Mouse (Mus musculus): ENCODE measurements at regions not wholly inside any gene's neighbourhood (a gene's known extent, or its start where the extent isn't known, plus 50 kb on each side); places are given as distances from the start of the nearest gene placed in this dataset.
"Not testable (repeated sequence)": the region's sequence is repeated elsewhere in the genome, so short reads cannot be mapped to it uniquely, and the experiment has no call there.

GRCm38 (mm10) chr10:19297669-19298068, 58.7 kb upstream of the Olig3 start:
- Histone ChIP-seq H3K27ac (ENCODE audit: low read length) (no peak overlapping the region), H3K27me3 (ENCODE audit: control insufficient read depth, insufficient read depth, low read length) (no peaks in the 10 kb centered on the region), H3K4me2 (ENCODE audit: low read depth, low read length) (no peak overlapping the region), H3K4me1 (ENCODE audit: control insufficient read depth, insufficient read depth, low read length) (no peaks in the 10 kb centered on the region), H3K4me3 (replicated peaks; ENCODE audit: low read length) (no peak overlapping the region), H3K9me3 (replicated peaks; ENCODE audit: control insufficient read depth, low read length) (no peaks in the 10 kb centered on the region), H3K9ac (ENCODE audit: low read length) (no peak overlapping the region), H3K36me3 (ENCODE audit: control insufficient read depth, insufficient read depth, low read length) (no peaks in the 10 kb centered on the region)
- no peak for ATAC-seq (ENCODE audit: insufficient read depth, low FRiP score)
- 52% methylated on average over 3 of the region's 3 CpGs for WGBS

- Histone ChIP-seq H3K4me1 (ENCODE audit: control insufficient read depth, insufficient read depth, low read length) (no peaks in the 10 kb centered on the region), H3K9me3 (replicated peaks; ENCODE audit: control insufficient read depth, low read length) (no peaks in the 10 kb centered on the region), H3K27me3 (ENCODE audit: control insufficient read depth, insufficient read depth, low read length) (no peaks in the 10 kb centered on the region), H3K36me3 (ENCODE audit: control insufficient read depth, insufficient read depth, low read length) (no peaks in the 10 kb centered on the region), H3K9ac (ENCODE audit: low read length) (no peak overlapping the region), H3K27ac (ENCODE audit: low read length) (no peak overlapping the region), H3K4me2 (ENCODE audit: low read depth, low read length) (no peak overlapping the region), H3K4me3 (replicated peaks; ENCODE audit: low read length) (no peak overlapping the region)
- 77% methylated on average over 7 of the region's 7 CpGs for WGBS
- no peak for ATAC-seq (ENCODE audit: insufficient read depth, low FRiP score)
Observed at GRCm38 (mm10) chr10:19295388-19296013, 60.8 kb upstream of the Olig3 start.

- H3K27ac ChIP-seq (ENCODE audit: low read length) = no peak overlapping the region
- H3K9ac ChIP-seq (ENCODE audit: low read length) = no peak overlapping the region
- no peaks in the 10 kb centered on the region for H3K4me1 ChIP-seq (ENCODE audit: control insufficient read depth, insufficient read depth, low read length)
- H3K27me3 ChIP-seq (ENCODE audit: control insufficient read depth, insufficient read depth, low read length) = no peaks in the 10 kb centered on the region
- H3K9me3 ChIP-seq (replicated peaks; ENCODE audit: control insufficient read depth, low read length) = no peaks in the 10 kb centered on the region
- no peak for ATAC-seq (ENCODE audit: insufficient read depth, low FRiP score)
- H3K4me2 ChIP-seq (ENCODE audit: low read depth, low read length) = no peak overlapping the region
- 81% methylated on average over 5 of the region's 5 CpGs for WGBS
- no peaks in the 10 kb centered on the region for H3K36me3 ChIP-seq (ENCODE audit: control insufficient read depth, insufficient read depth, low read length)
- no peak overlapping the region for H3K4me3 ChIP-seq (replicated peaks; ENCODE audit: low read length)
Observed at GRCm38 (mm10) chr10:19291474-19291873, 64.9 kb upstream of the Olig3 start.

GRCm38 (mm10) chr10:19291039-19291438, 65.3 kb upstream of the Olig3 start:
- not testable (repeated sequence) for H3K27ac ChIP-seq (ENCODE audit: low read length); H3K27me3 ChIP-seq (ENCODE audit: control insufficient read depth, insufficient read depth, low read length); H3K4me2 ChIP-seq (ENCODE audit: low read depth, low read length); H3K4me1 ChIP-seq (ENCODE audit: control insufficient read depth, insufficient read depth, low read length); H3K4me3 ChIP-seq (replicated peaks; ENCODE audit: low read length); H3K36me3 ChIP-seq (ENCODE audit: control insufficient read depth, insufficient read depth, low read length); H3K9ac ChIP-seq (ENCODE audit: low read length); ATAC-seq (ENCODE audit: insufficient read depth, low FRiP score); H3K9me3 ChIP-seq (replicated peaks; ENCODE audit: control insufficient read depth, low read length)
- WGBS = 76% methylated on average over 3 of the region's 3 CpGs

GRCm38 (mm10) chr10:19282166-19282565, 74.2 kb upstream of the Olig3 start:
- H3K4me1 ChIP-seq (ENCODE audit: control insufficient read depth, insufficient read depth, low read length) = no peaks in the 10 kb centered on the region
- H3K4me3 ChIP-seq (replicated peaks; ENCODE audit: low read length) = no peak overlapping the region
- H3K27me3 ChIP-seq (ENCODE audit: control insufficient read depth, insufficient read depth, low read length) = no peaks in the 10 kb centered on the region
- H3K4me2 ChIP-seq (ENCODE audit: low read depth, low read length) = no peak overlapping the region
- H3K36me3 ChIP-seq (ENCODE audit: control insufficient read depth, insufficient read depth, low read length) = no peaks in the 10 kb centered on the region
- no peaks in the 10 kb centered on the region for H3K9me3 ChIP-seq (replicated peaks; ENCODE audit: control insufficient read depth, low read length)
- H3K27ac ChIP-seq (ENCODE audit: low read length) = no peak overlapping the region
- no peak for ATAC-seq (ENCODE audit: insufficient read depth, low FRiP score)
- WGBS = 96% methylated on average over 3 of the region's 3 CpGs
- no peak overlapping the region for H3K9ac ChIP-seq (ENCODE audit: low read length)

GRCm38 (mm10) chr10:19281021-19281420, 75.3 kb upstream of the Olig3 start:
- no peak for ATAC-seq (ENCODE audit: insufficient read depth, low FRiP score)

GRCm38 (mm10) chr10:19278189-19278842, 78.0 kb upstream of the Olig3 start:
- no peak overlapping the region for H3K9ac ChIP-seq (ENCODE audit: low read length)
- ATAC-seq (ENCODE audit: insufficient read depth, low FRiP score) = no peak
- no peaks in the 10 kb centered on the region for H3K4me1 ChIP-seq (ENCODE audit: control insufficient read depth, insufficient read depth, low read length)
- H3K4me2 ChIP-seq (ENCODE audit: low read depth, low read length) = no peak overlapping the region
- H3K9me3 ChIP-seq (replicated peaks; ENCODE audit: control insufficient read depth, low read length) = no peaks in the 10 kb centered on the region
- no peak overlapping the region for H3K27ac ChIP-seq (ENCODE audit: low read length)
- H3K27me3 ChIP-seq (ENCODE audit: control insufficient read depth, insufficient read depth, low read length) = no peaks in the 10 kb centered on the region
- no peak overlapping the region for H3K4me3 ChIP-seq (replicated peaks; ENCODE audit: low read length)
- no peaks in the 10 kb centered on the region for H3K36me3 ChIP-seq (ENCODE audit: control insufficient read depth, insufficient read depth, low read length)
- 52% methylated on average over 5 of the region's 5 CpGs for WGBS

More at GRCm38 (mm10) chr10:19281021-19281420, 75.3 kb upstream of the Olig3 start:
- WGBS = 94% methylated on average over 4 of the region's 4 CpGs
- Histone ChIP-seq H3K4me2 (ENCODE audit: low read depth, low read length) (no peak overlapping the region), H3K27me3 (ENCODE audit: control insufficient read depth, insufficient read depth, low read length) (no peaks in the 10 kb centered on the region), H3K9ac (ENCODE audit: low read length) (no peak overlapping the region), H3K27ac (ENCODE audit: low read length) (no peak overlapping the region), H3K9me3 (replicated peaks; ENCODE audit: control insufficient read depth, low read length) (no peaks in the 10 kb centered on the region), H3K36me3 (ENCODE audit: control insufficient read depth, insufficient read depth, low read length) (no peaks in the 10 kb centered on the region), H3K4me3 (replicated peaks; ENCODE audit: low read length) (no peak overlapping the region), H3K4me1 (ENCODE audit: control insufficient read depth, insufficient read depth, low read length) (no peaks in the 10 kb centered on the region)

GRCm38 (mm10) chr10:19277103-19277827, 79.1 kb upstream of the Olig3 start:
- no peak for ATAC-seq (ENCODE audit: insufficient read depth, low FRiP score)
- Histone ChIP-seq H3K4me2 (ENCODE audit: low read depth, low read length) (no peak overlapping the region), H3K9ac (ENCODE audit: low read length) (no peak overlapping the region), H3K36me3 (ENCODE audit: control insufficient read depth, insufficient read depth, low read length) (no peaks in the 10 kb centered on the region), H3K9me3 (replicated peaks; ENCODE audit: control insufficient read depth, low read length) (no peaks in the 10 kb centered on the region), H3K27me3 (ENCODE audit: control insufficient read depth, insufficient read depth, low read length) (no peaks in the 10 kb centered on the region), H3K27ac (ENCODE audit: low read length) (no peak overlapping the region), H3K4me3 (replicated peaks; ENCODE audit: low read length) (no peak overlapping the region), H3K4me1 (ENCODE audit: control insufficient read depth, insufficient read depth, low read length) (no peaks in the 10 kb centered on the region)
- 79% methylated on average over 9 of the region's 9 CpGs for WGBS

- no peak for ATAC-seq (ENCODE audit: insufficient read depth, low FRiP score)
- WGBS = 83% methylated on average over 4 of the region's 4 CpGs
Observed at GRCm38 (mm10) chr10:19274985-19275384, 81.3 kb upstream of the Olig3 start.

More at GRCm38 (mm10) chr10:19274985-19275384, 81.3 kb upstream of the Olig3 start:
- Histone ChIP-seq H3K4me3 (replicated peaks; ENCODE audit: low read length) (no peak overlapping the region), H3K9me3 (replicated peaks; ENCODE audit: control insufficient read depth, low read length) (no peaks in the 10 kb centered on the region), H3K9ac (ENCODE audit: low read length) (no peak overlapping the region), H3K27ac (ENCODE audit: low read length) (no peak overlapping the region), H3K4me2 (ENCODE audit: low read depth, low read length) (no peak overlapping the region), H3K36me3 (ENCODE audit: control insufficient read depth, insufficient read depth, low read length) (no peaks in the 10 kb centered on the region), H3K27me3 (ENCODE audit: control insufficient read depth, insufficient read depth, low read length) (no peaks in the 10 kb centered on the region), H3K4me1 (ENCODE audit: control insufficient read depth, insufficient read depth, low read length) (no peaks in the 10 kb centered on the region)
